Mouse (Mus musculus) adrenal gland, postnatal 10 days (tissue): Measurements from ENCODE around the gene Sept1. TPM values are rescaled to one million over a fixed set of nuclear protein-coding genes. Genes with fewer than 3 reads are reported as not detected.
"Not testable (repeated sequence)": the region's sequence is repeated elsewhere in the genome, so short reads cannot be mapped to it uniquely, and the experiment has no call there.

Source experiments
- DNase-seq: peaks from one replicate; pipeline ENCODE4 v3.0.0; 2021; ENCODE audit warnings: mixed read lengths
- total RNA-seq, 2 experiments: library from RNA; stranded (reverse); gene quantifications; 2 replicates each; pipeline ENCODE4 v1.2.3; 2021

Gene Sept1
- total RNA-seq, 2 experiments from 2014 or later, result 17.6 to 17.8 TPM

DNA sequence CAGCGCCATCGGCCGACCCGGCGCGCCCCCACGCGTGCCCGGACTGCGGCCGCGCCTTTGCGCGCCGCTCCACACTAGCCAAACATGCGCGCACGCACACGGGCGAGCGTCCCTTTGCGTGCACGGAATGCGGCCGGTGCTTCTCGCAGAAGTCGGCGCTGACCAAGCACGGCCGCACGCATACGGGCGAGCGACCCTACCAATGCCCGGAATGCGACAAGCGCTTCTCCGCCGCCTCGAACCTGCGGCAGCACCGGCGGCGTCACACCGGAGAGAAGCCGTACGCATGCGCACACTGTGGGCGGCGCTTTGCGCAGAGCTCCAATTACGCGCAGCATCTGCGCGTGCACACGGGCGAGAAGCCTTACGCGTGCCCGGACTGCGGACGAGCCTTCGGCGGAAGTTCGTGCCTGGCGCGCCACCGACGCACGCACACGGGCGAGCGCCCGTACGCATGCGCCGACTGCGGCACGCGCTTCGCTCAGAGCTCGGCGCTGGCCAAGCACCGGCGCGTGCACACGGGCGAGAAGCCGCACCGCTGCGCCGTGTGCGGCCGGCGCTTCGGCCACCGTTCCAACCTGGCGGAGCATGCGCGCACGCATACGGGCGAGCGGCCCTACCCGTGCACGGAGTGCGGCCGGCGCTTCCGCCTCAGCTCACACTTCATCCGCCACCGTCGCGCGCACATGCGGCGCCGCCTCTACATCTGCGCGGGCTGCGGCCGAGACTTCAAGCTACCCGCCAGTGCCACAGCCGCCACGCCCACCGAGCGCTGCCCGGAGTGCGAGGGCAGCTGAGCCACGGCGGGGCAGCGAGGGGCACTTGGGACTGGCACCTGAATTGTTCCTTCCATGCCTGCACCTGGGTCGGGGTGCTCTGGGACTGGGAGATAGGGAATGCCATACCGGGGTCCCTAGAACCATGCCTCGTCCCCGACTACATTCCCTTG, 21.2 kb upstream of the Sept1 start:
- DNase-seq, result peak; percentile 96

DNA sequence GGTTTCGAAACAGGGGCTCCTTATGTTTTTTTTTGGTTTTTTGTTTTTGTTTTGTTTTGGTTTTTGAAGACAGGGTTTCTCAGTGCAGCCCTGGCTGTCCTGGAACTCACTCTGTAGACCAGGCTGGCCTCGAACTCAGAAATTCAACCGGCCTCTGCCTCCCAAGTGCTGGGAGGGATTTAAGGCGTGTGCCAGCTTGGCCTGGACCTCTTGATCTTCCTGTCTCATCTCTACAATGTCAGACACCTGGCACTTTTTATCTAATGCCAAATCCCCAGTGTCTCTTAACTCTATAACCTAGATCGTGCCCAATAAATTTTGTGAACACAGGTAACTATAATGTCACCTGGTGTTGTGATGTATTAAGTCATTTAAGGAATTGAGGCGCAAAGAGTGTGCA, 20.4 kb upstream of the Sept1 start:
- no peak for DNase-seq

DNA sequence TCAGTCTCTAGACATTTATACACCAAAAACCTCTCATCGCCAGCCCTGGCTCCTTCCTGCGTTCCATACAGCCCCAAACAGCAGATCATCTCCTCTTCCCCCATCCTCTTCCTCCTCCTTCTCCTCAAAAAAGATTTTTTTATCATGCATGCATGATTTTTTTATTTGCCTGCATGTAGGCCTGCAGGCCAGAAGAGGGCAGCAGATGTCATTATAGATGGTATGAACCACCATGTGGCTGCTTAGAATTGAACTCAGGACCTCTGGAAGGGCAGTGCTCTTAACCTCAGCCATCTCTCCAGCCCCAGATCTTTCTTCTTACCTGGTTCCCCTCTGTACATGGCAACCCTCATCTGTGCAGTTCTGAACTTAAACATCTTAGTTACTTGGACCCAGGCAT, 19.5 kb upstream of the Sept1 start:
- DNase-seq, result no peak

DNA sequence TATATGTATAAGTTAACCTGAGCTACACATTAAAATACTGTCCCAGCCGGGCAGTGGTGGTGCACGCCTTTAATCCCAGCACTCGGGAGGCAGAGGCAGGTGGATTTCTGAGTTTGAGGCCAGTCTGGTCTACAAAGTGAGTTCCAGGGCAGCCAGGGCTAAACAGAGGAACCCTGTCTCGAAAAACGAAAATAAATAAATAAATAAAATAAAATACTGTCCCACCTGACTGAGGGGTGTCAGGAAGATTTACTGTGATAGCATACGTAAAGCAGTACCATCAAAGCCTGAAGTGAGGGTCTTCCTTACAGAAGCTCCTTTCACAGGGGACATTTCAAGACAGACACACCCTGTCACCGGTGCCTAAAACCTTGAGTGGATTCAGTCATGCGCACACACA, 17.6 kb upstream of the Sept1 start:
- not testable (repeated sequence) for DNase-seq

DNA sequence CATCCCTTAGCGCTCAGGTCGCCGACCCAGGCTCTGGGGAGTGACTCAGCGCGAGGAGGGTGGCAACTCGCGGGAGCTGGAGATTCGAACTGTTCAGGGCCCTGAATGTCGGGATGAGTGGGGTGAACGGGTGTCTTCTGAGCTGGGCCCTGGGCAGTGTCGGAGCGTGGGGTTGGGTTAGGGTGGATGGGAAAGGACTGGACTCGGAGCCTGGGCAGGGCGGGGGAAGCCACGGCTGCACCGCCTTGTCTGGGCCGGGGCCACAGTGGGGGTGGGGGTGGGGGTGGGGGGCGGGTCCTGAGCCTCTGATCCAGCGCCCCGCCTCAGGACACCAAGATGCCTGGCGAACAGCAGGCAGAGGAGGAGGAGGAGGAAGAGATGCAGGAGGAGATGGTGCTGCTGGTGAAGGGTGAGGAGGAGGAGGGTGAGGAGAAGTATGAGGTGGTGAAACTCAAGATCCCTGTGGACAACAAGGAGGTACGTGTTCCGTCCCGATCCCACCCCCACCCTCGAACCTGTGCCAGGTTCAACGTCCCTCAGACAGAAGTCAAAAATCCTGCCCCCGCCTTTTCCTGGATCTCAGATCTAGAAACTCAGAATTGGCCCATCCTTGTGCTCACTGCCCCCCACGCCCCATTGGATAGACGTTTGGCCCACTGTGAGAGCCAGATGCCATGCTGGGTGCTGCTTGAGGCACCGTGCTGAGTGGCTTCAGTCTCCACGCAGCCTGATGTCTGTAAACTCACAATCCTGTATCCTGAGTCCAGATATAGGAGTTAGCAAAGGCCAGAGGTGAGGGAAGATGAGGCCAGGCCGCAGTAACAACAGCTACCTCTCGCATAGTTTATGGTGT, 12.0 kb upstream of the Sept1 start:
- no peak for DNase-seq

DNA sequence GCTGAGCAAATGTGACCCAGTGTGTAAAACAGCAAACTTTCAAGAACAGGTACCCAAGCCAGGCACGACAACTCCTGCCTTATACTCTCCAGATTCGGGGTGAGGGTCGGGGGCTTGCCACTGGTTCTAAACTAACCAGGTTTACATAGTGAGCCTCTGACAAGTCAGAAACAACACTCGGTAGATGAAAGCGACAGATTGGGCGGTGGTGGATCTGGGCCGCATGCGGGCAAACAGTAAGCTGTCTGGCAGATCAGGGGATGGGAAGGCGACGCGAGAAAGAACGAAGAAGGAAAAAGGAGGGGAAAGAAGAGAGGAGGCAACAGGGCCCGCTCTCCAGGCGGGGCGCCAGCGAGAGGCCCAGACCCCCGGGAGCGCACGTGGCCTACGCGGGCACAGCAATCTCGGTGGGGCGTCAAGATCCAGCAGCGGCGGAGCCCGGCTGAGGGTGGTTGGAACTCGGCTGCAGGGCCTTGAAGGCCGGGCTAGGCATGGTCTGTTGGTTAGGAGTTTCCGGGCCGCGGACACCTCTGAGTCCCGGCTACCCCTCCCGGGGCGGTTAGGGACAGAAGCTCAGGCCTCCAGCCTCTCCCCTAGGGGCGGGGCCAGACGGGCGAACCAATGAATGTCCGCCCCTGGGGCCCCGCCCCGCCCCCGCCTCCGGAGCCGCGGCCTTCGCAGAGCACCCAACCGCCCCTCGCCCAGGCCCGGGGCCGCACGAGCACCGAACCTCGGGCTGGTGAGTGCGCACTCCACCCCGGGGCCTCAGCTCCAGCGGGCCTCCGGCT, 11.1 kb upstream of the Sept1 start, which contains the start of gene Zfp771:
TSS of gene Zfp771 (plus strand) at position 405 of the 788 bp plus-strand sequence.
- DNase-seq, result peak; percentile 98

DNA sequence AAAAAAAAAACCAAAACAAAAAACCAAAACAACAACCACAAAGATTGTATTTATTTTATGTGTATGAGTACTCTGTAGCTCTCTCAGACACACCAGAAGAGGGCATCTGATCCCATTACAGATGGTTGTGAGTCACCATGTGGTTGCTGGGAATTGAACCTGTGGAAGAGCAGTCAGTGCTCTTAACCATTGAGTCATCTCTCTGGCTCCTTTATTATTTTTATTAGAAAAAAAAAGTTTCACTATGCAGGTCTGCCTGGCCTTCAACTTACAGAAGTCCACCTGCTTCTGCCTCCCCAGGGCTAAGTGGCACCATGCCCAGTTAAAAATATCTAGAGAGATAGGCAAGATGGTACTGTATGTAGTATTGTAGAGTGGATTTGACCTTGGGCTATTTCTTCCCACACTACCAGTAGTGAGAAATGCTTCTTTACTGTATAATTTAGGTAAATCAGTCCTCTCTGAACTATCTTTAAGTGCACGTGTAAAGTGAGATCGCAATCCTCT, 10.5 kb upstream of the Sept1 start:
- no peak for DNase-seq

DNA sequence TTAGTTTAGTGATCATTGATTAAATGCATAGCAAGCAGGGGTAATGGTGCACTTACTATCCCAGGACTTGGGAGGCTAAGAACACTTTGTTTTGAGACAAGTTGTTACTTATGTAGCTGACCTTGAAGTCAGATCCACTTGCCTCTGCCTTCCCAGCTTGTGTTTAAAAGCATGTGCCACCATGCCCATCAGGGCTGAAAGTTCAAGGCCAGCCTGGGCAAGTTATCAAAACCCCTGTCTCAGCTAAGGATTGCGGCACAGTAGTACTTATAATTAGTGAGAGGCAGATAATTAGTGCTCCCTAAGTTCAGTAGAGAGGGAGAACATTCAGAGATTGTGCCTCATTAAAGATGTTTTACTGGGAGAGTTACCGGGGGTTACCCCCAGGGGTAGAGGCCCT, 1.8 kb upstream of the Sept1 start:
- peak; percentile 38 for DNase-seq

DNA sequence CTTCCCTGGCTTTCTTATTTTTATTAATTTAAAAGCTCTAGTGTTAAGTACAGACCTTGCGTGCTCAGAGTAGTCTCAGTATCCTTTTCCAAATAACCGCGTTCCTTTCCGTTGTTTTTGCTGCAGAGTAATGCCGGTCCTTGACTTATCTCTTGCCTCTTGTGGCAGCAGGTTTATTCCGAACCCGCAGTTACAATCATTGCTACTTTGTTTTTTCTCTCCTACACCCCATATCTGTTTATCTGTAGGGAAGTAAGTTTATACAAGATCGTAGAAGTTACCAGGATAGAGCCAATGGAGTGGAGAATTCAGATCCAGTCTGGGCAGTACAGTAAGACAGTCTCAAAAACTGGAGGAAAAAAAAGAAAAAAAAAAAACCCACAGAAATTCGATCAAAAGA, 835 bp upstream of the Sept1 start:
- DNase-seq, result no peak

DNA sequence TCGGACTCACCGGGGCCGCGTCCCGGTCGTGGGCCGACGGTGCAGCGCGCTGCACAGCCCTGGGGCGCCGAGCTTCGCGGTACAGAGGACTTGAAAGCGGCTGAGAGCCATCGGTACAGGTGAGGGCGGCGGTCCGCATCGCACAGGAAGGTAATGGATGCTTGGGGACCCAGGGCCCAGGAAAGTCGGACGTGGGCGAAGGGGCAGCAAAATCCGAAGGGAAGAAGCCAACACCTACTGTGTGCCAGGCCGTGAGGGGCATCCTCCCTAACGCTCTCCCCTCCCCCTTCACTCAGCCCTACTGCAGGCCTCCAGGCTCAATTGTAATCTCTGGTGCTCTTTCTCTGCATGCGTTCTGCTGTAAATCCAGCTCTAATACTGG, 429 bp upstream of the Sept1 start:
- no peak for DNase-seq

DNA sequence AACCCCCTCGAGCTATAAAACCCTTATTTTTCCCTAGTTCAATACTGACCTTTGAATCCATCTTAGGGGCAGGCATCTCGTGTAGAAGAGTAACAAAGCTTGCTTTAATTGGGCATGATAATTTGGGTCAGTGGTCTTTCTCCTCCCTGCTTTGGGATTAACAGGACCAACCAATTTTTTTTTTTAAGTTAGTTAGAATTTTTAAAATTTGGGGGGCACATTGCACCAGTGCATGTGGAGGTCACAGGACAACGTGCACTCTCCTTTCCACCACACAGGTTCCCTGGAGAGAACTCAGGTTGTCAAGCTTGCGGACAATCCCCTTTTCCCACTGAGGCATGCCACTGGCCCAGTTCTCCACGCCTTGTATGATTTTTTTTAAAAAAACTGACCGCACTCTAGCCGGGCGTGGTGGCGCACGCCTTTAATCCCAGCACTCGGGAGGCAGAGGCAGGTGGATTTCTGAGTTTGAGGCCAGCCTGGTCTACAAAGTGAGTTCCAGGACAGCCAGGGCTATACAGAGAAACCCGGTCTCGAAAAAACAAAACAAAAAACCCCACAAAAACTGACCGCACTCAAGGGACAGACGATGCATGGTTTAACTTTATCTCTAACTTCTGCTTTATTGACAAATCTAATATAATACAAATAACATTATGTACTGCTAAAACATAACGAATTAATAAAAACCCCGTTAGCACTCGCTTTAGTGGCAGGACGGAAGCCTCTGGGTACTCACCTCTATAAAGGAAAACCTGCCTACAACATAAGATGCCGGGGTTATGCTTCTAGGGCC, 906 bp downstream of the Sept1 start:
- no peak for DNase-seq

DNA sequence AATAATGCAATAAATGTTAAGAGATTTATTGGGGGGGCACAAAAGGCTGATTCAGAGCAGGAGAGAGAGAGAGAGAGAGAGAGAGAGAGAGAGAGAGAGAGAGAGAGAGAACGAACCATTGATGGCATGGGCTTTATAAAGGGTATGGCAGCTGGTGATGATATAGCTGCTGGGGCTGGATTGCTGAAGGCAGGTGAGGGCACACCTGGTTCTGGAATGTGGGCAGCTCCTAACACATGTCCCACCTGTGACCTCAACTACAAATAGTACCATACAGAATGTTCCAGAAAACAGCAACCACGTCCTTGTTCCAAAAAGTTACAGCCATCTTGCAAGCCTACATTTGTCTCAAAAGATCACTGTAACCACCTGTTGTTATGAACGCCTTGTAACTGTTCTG, 1.6 kb downstream of the Sept1 start:
- no peak for DNase-seq

DNA sequence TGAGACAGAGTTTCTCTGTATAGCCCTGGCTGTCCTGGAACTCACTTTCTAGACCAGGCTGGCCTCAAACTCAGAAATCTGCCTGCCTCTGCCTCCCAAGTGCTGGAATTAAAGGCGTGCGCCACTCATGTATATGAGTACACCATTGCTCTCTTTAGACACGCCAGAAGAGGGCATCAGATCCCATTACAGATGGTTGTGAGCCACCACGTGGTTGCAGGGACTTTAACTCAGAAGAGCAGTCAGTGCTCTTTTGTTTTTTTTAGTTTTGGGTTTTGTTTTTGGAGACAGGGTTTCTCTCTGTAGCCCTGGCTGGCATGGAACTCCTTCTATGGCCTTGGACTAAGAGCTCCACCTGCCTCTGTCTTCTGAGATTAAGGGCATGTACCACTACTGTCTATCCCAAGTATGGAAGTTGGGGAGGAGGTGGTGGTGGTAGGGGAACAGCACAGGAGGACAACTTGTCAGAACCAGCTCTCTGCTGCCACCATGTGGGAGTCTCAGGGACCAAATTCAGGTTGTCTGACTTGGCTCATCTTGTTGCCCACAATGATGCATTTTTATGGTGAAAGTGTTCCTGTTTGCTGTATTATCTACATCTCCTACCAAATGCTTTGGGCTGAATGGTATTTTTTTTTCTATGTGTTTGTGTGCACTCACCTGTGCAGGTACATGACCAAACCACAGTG, 4.2 kb downstream of the Sept1 start:
- peak; percentile 89 for DNase-seq

DNA sequence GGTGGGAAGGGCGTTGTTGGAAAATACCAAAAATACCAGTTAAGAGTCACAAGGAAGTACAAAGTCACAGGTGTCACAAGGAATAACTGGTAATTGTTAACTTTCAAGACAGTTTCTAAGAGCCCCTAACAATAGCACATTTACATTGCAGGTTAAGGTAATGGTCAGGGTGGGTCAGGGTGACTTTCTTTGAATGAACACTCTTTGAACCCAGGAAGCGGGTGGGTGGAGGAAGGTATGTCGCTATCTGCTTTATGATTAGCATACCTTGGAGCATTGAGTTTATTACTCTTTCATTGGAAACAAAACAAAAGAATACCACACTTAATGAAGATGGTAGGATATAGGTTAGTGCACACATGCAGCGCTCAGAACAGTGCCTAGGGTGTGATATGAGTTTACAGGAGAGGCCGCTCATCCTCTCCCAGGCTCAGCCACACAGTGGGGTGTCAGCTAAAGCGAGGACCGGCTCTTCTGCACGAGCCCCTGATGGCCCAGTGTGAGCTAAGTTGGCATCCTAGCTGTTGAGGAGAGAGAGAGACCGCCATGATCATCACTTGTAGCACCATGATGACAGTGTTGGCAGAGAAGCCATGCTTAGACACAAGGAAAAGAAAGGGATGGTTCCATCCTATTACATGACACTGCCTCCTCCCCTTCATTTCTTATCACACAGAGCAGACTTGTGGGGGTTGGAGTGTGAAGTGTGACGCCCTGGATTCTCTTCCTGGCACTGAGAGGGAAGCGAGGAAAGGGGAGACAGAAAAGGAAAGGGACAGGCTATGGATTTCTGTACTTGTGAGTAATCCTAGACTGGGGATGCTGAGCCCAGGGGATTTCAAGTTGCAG, 7.6 kb downstream of the Sept1 start:
- no peak for DNase-seq

DNA sequence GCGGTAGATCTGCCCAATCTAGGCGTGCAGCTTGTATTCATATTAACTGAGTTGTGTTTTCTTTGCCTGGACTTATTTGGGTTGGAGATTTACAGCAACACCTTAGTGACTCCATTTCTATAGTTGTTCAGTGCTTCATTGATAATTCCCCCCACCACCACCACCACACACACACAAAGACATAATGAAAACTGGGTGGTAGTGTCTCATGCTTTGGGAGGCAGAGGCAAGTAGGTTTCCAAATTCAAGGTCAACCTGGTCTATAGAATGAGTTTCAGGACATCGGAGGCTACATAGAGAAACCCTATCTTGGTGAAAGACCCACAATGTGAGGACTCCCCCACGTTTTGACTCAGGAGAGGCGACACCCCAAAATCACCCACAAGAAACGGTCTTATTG, 8.3 kb downstream of the Sept1 start:
- no peak for DNase-seq

DNA sequence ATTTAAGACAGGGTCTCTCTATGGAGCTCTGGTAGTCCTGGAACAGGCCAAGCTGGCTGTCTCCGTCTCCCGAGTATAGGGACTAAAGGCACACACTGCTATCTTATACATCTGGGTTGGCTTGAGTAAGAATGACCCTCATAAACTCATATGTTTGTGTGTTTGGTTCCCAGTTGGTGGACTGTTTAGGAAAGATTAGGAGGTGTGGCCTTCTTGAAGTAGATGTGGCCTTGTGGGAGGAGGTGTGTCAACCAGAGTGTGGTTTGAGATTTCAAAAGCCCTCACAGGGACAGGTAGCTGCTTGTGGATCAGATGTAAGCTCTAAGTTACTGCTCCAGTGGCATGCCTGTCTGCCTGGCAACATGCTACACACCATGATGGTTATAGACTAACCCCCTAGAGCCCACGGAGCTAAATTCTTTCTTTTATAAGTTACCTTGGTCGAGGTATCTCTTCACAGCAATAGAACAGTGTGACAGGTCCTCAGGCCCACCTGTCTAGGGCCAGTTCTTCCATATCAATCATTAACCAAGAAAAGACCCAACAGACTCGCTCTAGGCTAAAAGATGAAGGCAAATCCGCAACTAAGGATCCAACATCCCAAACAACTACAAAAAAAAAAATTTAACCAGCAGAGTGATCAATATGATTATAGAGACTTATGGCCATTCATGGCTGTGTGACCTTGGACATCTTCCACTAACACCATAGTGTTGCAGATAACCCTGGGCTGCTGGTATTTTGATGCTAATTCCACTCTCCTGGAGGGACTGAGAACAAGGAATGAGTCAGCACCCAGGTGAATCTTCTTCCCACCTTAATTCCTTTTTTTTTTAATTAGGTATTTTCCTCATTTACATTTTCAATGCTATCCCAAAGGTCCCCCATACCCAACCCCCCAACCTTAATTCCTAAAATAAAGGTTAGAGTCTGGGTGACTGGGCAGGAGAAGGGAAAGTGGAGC, 9.1 kb downstream of the Sept1 start:
- no peak for DNase-seq

DNA sequence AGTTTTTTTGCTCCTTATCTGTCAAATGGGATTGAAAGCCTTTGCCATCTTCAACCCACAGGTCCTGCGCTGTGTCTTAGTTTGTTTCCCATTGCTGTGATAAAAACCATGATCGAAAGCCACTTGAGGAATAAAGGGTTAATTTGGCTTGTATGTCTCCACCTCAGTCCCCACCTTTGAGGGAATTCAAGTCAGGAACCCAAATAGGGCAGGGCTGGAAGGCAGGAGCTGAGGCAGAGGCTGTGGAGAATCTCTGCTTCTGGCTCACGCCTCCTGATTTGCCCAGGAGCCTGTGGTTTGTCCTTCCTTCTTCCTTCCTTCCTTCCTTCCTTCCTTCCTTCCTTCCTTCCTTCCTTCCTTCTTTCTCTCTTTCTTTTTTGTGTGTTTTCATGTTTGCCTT, 9.8 kb downstream of the Sept1 start:
- DNase-seq, result no peak

DNA sequence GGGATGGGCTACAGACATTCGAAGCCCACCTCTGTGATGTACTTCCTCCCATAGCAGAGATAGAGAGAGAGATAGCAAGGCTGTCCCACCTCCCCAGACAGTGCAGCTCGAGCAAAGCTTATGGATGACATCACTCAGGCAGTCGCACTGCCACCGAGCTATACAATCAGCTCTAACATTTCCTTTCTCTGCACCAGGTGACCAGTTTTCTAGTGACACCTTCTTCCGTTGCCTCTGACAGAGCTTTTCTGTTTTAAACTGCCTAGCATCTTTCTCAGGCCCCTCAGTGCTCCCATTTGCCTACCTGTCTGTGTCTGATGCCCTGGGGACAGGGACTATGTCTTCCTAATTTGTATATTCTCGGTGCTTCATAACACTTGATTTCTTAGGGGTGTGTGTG, 12.5 kb downstream of the Sept1 start:
- no peak for DNase-seq

DNA sequence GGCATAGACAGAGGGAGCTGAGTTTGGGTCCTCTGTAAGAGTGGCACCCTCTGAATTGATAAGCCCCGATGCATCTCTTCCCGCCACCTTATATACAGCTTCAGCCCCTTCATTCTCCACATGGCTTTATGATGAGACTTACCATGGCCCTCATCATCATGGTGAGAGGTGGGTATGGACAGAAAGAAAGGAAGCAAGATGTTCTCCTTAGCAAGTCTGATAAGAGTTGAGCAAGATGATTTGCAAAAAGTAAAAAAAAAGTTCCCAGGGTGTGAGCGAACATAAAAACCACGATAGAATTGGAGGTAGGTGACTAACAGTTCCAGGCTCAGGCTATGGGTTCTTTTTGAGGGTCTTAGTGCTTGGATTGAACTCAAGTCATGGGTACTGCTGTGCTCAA, 14.3 kb downstream of the Sept1 start:
- no peak for DNase-seq
